Mouse (Mus musculus): ENCODE data around the gene Cd274.

DNA sequence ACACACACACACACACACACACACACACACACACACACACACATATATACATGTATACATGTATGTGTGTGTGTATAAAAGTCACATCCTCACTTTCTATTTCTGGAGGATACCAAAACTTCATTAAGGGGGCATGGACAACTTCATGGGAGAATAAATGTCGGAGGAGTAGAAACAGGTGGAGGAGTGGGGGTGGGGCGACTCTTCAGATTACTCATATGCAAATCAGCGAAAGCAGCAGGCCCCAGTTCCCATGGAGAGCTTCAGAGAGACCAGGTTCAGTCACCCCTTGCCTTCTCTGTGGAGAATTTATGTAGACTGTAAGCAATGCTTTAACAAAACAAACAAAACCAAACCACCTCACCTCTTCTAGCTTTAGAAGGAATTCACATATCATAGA is 2.1 kb upstream of the Cd274 start:
- TF ChIP-seq MAX (IDR thresholded peaks at IDR 0.05; ENCODE audit: low read depth) (no peak), SRF (IDR thresholded peaks at IDR 0.05; ENCODE audit: control insufficient read depth, insufficient read length, low read depth) (no peak), POLR2A (IDR thresholded peaks at IDR 0.05; ENCODE audit: insufficient read length, low read depth) (no peak), TCF12 (IDR thresholded peaks at IDR 0.05; ENCODE audit: insufficient read depth, poor library complexity, severe bottlenecking) (no peak)
